Mouse (Mus musculus): ENCODE results near the gene Hmgn2.
"Not testable (repeated sequence)": the region's sequence is repeated elsewhere in the genome, so short reads cannot be mapped to it uniquely, and the experiment has no call there.

The Hmgn2 gene

DNA sequence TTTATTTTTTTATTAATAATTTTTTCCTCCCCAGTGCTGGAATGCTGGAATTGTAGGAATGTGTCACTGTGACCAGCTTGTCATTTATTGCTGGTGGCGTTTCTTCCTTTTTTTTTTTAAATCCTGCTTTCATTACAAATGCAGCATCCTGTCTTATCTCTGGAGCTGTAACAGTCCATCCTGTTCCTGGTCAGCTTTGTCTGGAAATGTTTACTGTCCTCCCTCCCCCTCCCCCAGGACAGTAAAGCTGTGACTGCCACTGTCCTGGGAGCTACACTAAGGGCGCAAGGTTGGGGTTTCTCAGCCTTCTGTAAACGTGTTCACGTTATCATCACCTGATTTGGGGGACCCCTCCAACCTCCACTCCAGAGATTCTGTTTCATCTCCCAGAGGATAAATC lies 43.2 kb downstream of the Hmgn2 start:
- DNase-seq (ENCODE audit: low read depth, low spot score): no peak

DNA sequence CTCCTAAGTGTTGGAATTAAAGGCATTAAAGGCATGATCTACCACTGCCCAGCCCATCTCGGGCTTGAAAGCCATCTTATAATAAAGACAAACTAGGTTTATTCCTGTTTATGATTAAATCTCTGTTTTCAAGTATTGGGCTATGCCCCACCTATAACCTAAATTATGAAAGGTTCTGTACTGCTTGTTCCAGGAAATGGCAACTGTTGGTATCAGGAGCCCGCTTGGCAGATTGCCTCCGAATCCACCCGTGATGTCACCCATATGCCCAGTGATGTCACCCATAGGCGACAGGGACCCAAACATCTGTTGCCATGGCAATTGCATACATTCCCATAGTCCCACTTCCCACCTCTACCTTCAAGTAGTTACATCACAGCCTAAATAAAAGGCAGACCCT lies 44.7 kb downstream of the Hmgn2 start:
- no peak for DNase-seq (ENCODE audit: low read depth, low spot score)

DNA sequence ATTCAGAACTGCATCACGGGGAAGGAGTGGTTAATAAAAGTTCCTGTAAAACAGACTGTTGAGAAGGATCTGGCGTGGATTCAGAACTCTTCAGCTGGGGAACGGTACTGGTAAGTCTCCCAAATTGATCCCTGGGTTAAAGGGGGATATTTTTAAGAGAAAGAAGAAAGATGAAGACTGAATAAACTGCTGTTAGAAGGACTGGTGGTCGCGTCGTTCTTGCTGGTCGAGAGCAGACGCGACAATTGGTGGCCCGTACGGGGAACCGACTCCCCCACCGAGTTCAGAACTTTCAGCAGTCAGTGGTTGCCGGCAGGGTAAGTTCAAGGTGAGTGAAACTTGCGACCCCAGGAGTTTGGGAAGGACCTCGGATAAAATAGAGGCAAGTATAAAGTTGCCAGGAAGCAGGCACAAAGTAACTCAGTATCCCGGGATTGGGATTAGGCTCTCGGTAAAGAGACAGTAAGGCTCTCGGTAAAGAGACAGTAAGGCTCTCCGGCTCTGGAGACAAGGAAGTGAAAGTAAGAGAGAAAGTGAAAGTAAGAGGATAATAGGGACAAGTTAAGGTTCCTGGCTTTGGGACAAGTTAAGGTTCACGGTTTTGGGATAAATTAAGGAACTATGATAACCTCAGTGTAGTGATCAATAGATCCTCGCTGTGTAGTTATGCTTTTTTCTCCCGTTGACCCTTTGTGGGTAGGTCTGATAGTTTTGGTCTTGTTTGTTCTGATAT lies 50.2 kb downstream of the Hmgn2 start:
- not testable (repeated sequence) for DNase-seq (ENCODE audit: low read depth, low spot score)
